Mouse (Mus musculus) Muller cell, postnatal 12 days (primary cell): ENCODE measurements around the gene Serpina5.
"Not testable (repeated sequence)": the region's sequence is repeated elsewhere in the genome, so short reads cannot be mapped to it uniquely, and the experiment has no call there.

ENCODE experiments used
- DNase-seq: peaks from one replicate; pipeline ENCODE4 v3.0.0-alpha.2; 2015; ENCODE audit errors: inconsistent ontology term

Serpina5 gene

DNA sequence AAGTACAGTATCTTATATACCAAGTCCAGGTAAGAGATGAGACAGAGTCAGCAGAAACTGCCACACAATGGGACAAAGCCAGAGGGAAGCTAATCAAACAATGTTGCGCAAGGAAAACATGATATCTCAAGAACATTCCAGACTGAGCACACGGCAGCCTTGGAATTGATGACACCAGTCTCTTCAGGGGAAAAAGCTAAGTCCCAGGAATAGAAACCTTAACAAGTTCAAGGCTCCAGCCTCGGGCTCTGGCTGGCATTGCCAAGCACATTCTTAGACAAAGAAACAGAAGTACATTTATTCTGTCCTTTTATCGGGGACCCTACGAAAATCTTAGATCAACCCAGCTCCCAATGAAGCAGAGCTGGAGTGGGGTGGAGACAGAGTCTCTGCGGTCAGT, at the start of gene Serpina5:
Serpina5 (plus strand) TSS at position 346 of the 400 bp plus-strand sequence.
- no peak for DNase-seq

DNA sequence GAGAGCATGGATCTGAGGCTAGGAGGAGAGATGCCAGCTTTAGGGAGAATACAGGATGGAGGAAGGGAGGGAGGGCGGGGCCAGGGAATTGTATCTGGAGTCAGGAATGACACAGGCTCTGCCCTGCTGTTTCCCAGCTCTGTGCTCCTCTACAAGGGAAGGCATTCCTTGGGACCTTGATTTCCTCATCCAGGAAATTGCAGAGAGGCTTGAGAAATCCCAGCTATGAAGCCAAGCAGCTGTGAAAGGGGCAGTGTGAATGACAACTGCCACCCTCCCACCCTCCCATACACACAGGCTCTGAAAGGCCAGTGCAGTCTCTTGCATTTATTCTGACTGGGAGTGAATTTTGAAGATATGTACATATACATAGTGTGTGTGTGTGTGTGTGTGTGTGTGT, 46.9 kb upstream of the Serpina5 start:
- DNase-seq, result no peak

DNA sequence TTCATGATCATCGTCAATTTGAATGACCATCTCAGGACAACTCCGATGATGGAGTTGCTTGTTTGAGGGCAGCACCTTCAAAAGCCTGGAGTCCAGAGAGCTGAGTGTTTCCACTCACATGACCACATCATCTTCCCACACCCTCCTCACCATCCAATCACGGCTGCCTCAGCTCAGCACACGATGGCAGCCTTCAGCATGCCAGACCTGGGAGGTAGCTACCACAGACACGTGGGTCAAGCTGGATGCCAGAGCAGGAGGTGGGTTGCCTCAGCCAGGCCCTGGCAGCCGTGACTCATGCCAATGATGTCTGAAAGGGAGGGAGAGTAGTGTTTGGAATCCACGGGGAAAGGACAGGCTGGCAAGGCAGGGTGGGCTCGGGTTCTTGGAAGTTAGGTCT, 45.2 kb upstream of the Serpina5 start:
- DNase-seq, result peak; percentile 87

DNA sequence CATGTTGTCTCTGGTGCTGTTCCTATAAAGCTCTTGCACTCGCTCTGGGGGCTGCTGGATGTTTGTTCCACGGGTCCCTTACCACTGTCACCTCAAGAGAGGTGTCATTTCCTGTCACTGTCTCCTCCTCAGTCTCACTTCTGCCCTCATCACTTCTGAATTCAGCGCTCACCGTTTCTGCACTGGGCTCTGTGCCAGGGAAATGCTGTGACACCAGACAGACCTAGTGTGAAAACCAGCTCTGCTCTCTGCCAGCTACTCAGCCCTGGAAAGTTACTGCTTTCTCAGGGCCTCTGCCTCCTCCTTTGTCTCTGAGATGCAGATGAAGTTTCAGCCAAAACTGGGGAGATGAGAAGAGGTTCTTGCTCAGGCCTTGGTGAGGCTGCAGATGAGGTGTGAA, 43.9 kb upstream of the Serpina5 start:
- DNase-seq, result peak; percentile 55

DNA sequence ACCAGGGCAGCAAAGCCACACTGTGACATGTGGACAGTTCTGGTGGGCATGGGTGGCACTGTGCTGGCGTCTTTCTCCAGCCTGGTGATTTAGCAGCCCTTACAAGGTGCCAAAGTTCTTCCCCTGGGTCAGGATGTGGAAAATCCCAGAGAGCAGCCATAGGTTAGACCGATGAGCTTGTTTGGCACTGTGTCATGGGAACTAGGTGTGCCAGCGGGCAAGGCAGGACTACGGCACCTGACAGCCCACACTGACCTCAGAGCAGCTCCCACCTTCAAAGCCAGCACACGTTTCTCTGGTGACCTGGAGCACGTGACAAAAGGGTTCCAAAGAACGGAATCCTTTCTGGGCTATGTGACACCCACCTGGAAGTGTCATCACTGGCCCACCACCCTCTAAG, 43.4 kb upstream of the Serpina5 start:
- no peak for DNase-seq

DNA sequence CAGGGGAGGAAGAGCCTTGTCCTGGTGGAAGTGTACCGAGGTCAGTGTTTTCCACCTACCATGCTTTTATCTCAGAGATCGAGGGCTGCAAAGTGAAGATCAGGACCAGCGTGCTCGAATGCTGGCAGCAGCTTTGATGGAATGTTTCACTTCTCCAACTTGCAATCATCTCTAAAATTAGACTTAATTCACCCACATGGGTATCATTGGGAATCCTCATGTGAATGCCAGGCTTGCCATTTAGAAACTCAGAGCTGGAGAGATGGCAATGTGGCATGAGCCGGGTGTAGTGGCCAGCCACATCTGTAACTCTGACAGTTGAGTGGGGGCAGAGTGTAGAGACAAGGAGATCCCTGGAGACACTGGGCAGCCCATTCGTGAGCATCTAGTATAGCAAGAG, 40.8 kb upstream of the Serpina5 start:
- no peak for DNase-seq

DNA sequence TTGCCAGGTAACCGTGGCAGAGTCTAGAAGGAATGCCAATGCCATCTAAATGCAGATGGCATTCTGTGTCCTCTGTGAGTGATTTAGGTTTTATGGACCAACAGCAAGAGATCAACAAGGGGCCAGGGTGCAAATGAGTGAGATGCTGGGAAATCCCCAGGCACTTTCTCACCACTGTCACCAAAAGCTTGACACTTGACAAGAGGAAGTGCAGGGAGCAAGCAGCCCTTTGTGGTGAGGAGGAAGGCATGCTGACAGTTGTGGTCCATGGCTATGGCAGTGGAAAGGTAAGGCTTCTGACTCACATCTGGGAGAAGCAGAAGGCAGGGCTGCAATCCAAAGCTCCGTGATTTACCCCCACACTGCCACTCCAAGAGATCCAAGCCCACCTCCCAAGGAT, 39.1 kb upstream of the Serpina5 start:
- DNase-seq, result no peak

DNA sequence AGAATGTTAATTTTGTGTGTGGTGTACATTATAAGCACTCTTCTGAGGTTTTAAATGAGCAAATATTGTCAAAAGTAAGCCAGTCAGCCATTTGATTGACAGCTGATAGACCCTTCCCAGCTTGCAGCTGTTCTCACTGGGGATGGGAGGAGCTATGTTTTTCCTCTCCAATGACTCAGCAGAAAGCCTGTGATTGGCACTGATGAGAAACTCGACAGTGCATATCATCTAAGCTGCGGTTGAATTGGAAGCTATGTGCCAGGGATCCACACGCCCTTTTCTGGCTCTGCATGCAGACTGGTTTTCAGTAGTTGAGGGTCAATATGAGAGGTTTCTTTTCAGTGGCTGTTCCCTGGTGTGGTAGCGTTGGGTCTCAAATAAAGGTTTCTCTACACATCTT, 36.4 kb upstream of the Serpina5 start:
- peak; percentile 83 for DNase-seq

DNA sequence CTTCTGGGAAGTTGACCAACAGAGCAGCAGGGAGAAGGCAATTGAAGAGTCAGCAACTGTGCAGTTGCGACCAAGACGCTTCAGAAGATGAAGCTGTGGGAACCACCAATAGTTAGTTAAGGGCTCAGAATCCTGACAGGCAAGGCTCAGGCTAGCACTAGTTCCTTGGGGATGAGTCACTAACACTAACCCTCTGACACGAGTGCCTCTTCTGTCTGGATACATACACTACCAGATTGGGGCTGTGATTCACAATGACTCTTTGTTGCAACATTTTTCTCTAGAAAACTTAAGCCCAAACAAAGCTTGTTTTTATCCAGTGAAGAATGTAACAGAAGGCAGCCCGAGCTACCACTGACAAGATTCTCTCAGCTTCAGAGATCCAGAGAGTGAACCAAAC, 35.9 kb upstream of the Serpina5 start:
- DNase-seq, result peak; percentile 95

DNA sequence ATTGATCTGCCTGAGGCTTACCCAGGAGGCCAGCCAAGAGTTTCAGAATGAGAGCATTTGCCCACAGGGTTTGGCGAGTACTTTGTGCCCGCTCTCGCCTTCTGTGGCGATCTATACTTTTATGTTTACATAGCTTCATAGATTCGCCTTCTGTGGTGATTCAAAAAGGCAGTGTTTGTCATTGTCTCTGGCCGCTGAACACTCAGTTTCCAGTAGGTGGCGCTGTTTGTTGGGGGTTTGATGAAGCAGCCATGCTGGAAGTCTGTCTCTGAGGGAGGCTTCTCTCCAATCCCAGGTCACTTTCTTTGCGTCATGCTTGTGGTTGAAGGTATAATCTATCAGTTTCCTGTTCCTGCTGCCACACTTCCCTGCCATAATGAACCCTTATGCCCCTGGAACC, 34.7 kb upstream of the Serpina5 start:
- no peak for DNase-seq

DNA sequence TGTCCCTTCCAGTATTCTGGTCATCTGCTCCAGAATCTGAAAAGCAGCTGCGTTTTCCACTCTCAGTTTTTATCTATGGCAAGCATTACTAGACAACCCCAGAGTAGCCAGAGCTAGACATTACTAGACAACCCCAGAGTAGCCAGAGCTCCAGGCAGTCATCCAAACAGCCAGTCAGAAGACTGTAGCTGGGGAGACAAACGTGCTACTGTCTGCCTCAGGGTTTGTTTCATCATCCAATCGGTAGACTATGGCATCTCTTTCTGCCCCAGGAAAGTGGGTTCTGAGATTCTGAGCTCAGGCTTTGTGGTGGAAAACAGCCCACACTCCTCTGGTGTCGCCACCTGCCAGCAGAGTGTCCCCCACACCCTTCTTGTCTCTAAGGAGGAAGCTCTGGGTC, 33.4 kb upstream of the Serpina5 start:
- DNase-seq, result peak; percentile 88

DNA sequence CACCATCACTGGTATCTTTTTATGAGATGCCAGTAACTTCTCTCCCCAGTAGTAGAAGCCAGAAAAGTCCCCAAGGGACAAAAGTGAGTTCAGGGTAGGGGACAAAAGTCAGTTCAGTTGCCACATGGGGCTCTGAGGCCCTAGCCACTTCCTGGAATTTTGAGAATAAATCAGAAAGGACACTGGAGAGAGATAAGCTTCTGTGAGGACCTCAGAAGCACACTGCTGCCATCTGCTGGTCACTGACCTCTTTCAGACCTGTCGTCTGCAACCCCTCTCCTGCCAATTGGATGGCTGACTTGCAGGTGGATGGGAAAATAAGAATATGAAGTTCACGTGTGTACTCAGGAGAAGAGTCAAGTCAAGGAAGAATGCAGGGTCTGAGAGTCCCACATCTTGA, 31.3 kb upstream of the Serpina5 start:
- DNase-seq, result peak; percentile 52

DNA sequence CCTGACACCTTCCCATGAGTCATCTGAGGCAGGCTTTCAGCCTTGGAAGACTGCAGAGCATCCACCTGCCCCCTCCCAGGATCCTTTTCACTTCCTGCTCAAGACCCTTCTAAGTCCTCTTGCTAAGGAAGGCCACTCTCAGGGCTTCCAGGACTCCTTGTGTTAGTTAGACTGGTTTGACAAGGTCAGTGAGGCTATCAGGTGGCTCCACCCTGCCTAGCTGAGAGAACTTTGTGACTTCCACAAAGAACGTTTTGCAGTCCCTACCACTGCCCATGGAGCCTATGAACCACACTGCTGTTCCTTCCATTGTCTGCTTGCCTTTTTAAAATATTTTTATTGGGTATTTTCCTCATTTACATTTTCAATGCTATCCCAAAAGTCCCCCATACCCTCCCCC, 29.2 kb upstream of the Serpina5 start:
- DNase-seq, result no peak

DNA sequence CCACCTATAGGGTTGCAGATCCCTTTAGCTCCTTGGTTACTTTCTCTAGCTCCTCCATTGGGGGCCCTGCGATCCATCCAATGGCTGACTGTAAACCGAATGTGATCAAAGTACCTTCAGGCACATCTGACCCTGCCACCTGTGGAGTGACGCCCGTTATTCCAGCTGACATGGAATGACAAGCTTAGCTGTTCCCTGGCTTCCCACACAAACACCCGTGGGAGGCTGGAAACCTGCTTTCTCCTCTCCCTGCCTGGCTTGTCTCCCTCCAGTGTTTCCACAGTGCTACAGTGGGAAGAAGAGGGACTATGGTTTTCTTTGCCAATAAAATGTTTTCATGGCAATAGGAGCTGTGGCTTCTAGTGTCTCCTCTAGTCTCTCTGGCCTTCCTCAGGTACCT, 28.6 kb upstream of the Serpina5 start:
- no peak for DNase-seq

DNA sequence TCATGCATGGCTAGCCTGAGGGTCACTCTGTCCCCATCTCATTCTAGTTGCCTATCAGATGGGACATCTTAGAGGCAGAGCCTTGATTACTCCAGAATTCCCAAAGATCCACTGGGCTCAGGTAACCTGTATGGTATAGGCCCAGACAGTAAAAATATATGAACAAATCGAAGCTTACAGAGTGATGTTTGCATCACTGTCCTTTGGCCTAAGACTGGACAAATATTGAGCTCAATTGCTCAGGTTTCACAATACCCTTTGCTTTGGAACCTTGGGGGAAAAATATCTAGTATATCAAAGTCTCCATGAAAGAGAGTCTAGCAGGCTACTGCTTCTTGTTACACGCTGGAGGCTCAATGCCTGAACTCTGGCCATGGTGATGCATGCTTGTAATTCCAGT, 10.8 kb upstream of the Serpina5 start:
- DNase-seq, result no peak

DNA sequence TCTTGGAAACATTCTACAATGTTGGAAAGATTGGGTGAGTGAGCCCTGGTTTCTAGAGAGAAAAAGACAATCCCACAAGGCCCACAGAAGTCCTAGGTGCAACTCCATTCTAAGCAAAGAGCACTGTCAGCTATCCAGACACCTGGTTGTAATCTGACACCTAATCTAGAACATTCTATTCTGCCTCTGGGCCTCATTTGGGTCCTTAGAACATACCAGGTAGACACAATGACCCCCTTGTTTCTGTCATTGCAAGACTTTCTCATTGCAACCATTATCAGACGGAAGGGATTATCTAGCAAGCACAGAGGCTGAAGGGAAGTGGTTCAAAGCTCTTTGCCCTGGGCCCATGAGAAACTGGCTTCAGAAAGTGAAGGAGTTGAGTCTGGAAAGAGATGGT, 9.6 kb upstream of the Serpina5 start:
- DNase-seq, result no peak

DNA sequence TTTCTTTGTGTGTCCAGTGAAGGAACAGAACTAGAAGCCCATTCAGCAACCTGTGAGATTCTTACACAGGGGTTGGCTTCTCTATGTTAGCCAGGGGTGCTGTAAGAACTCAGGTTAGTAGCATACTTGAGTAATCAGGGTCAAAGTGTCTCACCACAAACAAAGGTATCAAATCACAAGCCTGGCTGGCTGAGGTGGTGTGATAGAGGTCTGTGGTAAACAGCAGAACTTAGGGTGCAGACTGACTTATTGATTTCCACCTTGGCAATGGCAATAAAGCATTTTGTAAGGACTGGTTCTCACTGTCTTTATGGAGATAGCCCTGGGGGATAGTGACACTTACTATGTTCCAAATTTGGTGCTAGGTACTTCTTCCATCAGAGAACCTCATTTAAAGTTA, 4.9 kb downstream of the Serpina5 start:
- no peak for DNase-seq

DNA sequence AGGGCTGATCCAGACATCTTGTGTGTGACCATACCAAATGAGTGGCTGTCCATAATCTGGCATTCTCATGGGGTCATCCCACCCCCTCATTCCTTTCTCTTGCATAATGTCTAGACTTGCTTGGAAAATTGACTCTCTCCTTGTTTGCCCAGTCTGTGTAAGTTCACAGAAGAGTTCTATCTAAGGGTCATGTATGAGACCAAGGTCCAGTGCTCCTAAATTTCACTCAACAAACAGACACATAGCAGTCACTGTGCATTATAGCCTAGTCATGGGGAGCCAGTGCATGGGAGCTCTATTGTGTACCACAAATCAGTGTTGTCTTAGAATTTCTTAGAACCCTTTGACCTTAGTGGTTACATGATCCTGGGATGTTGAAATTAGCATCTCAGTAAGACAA, 6.0 kb downstream of the Serpina5 start:
- peak; percentile 20 for DNase-seq

DNA sequence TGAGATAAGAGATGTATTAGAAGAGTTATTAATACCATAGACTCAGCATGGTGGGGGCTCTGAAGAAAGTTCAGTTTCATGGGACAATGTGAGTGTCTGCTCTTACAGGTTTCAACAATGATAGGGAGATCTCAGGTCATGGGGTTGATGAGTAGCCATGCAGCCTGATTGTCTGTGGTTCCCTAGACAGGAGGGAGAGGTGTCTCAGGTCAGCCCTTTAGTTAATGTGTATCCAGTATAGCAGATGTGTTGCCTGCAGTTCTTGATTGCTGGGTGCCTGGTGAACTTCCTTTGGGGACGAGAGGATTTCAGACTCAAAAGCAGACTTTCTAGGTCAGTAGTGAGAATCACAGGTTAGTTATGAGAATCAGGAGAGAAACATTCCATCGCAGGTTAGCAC, 7.6 kb downstream of the Serpina5 start:
- DNase-seq, result no peak

DNA sequence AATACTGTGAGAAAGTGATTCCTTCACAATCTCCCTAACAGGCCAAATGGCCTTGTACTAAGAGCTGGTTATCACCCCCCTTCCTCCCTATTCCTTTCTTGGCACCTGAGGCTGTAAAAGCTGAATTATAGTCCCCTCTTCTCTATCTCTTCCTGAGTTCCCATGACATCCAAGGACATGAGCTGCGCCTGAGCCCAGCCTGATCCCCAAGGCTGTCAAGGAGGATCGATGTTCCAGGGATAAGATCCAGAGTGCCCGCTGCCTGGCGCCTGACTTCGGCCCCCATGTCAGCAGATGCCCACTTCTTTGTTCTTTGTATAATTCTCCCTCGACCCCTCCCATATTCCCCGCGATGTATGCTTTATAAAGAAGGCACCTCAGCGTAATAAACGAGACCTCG, 11.4 kb downstream of the Serpina5 start, which contains the start of gene Serpina3a:
Serpina3a (plus strand) TSS at position 392 of the 400 bp plus-strand sequence.
- DNase-seq, result not testable (repeated sequence)

DNA sequence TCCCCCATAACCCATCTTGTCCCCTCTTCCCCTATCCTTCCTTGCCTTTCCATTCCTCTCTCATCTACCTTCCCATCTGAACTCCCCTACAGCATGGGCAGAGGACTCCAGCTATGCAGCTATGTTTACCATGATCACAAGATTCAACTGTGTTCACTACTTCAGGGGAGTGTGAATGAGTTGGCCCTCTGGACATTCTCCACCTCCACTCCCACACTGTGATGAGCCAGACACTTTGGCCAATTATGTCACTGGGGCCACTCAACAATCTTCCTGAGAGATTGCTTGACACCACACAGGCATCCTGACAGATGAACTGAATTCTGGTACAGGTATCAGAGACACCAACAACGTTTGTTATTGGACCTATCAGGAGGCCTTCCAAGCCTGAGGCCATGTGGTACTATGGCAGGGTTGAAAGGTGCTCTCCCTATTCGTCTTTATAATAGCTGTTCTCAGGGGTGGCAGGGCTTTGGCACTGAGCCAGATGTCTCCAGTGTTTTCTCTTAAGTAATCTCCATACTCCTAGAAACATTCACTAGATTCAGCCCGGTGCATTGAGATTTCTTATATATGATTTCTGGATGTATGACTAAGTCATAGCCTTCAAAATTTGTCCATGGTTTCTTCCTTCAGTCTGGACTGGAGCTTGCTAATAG, 14.1 kb downstream of the Serpina5 start:
- DNase-seq, result no peak

DNA sequence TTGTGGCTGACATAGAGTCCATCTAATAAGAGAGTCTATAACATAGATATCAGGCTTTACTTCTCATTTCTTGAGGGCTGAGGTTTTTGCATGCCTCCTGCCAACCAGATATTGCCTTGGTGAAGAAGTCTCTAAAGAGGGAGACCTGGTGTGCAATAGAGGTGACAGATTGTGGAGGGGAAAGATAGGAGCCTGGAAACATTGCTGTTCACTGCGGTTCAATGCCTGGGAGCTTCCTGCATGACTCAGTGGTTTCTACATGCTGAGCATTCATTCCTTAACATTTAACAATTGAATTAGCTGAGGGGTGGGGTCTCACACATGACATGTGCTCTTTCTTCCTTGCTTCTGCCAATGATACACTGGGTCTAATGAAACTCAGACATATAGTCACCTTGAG, 22.2 kb downstream of the Serpina5 start:
- peak; percentile 18 for DNase-seq

DNA sequence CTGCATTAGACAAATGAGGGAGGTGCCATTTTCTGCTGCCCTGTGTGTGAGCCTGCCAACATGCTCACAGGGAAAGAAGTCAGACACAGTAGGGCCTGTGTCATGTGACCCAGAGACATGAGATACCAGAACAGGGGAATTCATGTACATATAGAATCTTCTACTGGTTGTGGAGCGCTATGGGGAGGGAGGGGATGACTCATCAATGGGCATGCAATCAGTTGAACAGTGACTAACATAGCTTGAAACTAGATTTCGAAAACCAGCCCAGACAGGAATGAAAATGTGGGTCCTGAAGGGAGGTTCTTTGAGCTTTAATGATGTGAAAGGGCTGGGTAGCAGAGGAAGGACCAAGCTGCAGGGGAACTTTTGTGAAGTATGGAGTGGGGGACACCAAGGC, 23.1 kb downstream of the Serpina5 start:
- DNase-seq, result peak; percentile 23

DNA sequence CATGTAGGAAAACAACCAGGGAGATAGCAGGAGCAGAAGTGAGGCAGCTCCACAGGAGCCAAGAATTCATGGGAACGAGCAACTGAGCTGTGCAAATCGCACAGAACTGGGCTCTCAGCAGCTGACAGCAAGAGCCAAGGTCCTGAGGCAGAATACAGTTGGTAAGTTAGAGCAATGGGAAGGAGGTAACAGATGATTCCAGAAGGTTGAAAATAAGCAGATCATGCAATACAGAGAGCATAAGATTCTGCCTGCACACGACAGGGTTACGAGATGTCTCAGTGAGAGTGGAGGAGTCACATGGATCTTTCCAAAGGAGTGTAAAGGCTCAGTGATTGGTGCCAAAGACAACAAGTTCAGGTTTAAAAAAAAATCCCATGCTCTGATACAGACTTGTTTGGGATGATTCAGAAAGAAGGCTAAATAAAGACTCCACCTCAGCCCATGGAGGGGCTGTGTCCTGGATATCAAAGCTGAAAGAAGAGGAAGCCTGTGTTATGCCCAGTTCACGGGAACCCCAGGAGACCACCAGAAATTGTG, 24.2 kb downstream of the Serpina5 start:
- DNase-seq, result no peak
